Mouse (Mus musculus) testis, postnatal 10 days (tissue): ENCODE results near the gene Acsbg2.
"Not testable (repeated sequence)": the region's sequence is repeated elsewhere in the genome, so short reads cannot be mapped to it uniquely, and the experiment has no call there.

Experiments
- DNase-seq: peaks from one replicate; pipeline ENCODE4 v3.0.0; 2021; ENCODE audit warnings: low spot score

The Acsbg2 gene

DNA sequence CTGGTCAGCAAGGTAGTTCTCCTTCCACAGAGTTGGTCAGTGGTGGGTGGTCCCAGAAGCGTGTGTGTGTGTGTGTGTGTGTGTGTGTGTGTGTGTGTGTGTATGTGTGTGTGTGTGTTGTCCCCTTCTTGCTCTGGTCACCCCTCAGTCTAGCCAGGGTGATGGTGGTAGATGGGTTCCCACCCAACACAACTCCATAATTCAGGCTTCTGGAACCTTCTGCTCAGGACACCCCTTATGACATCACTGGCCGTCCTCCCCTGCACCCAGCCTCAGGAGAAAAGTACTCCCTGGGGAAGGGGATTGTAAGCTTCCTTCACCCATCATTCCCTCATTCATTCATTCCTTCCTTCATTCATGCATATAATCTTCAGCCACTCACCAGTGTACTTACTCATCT, at the start of gene Acsbg2:
TSS of gene Acsbg2 (minus strand) at position 211 of the 400 bp plus-strand sequence.
- no peak for DNase-seq

GRCm38 (mm10) chr17:56919725-56920124, 45.5 kb upstream of the Acsbg2 start:
- DNase-seq, result no peak

GRCm38 (mm10) chr17:56917166-56917565, 42.9 kb upstream of the Acsbg2 start:
- DNase-seq, result no peak

DNA sequence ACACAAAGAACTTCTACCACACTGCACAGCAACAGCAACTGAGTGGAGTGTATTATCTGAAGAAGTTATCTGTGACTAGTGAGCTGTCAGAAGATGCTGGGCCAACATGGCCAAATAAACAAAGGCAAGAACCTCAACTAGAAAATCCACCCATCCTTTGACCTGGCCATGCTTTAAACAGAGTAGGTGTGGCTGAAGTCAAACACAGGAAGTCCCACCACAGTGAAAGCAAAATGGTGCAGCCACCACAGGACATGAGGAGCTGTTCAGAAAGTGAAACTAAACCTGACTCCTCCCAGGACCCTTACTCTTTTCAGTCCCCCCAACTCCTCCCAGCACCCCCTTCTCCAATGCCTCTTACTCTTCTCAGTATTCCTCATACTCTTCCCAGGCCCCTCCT, 39.2 kb upstream of the Acsbg2 start:
- DNase-seq, result no peak

- DNase-seq, result no peak
Measured at GRCm38 (mm10) chr17:56913023-56913422, 38.8 kb upstream of the Acsbg2 start.

DNA sequence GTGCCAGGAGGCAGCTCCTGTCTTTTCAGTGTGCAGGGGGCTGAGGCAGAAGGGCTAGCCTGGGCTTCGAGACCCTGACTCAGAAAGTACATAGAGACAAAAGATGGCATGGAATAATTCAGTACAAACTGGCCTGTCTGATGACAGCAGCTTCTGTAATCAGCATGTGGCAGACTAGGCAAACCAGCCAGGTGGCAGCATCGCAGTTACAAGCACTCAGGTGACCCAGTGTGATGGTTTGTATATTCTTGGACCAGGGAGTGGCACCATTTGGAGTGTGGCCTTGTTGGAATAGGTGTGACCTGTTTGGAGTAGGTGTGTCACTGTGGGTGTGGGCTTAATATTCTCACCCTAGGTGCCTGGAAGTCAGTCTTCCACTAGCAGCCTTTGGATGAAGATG, 35.5 kb upstream of the Acsbg2 start:
- not testable (repeated sequence) for DNase-seq

- DNase-seq, result no peak
Measured at GRCm38 (mm10) chr17:56907887-56908286, 33.6 kb upstream of the Acsbg2 start.

DNA sequence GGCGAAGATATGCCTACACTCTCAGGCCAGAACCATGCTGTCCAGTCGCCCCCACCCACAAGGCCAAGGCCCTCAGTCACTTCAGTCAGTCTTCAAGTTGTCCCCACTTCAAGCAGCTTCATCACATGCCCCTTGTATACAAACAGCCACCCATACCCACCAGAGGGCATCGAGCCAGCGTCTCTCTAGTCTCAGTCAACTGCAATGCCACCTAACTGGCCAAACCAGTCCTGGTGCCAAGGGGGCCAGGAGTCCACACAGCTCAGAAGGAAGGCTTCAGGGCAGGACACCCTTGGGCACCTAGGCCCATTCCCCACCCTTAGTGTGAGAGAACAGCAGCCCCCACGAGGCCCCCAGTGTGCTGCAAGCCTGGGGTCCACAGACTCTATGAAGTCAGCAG, 32.8 kb upstream of the Acsbg2 start:
- no peak for DNase-seq

GRCm38 (mm10) chr17:56906166-56906565, 31.9 kb upstream of the Acsbg2 start:
- no peak for DNase-seq

GRCm38 (mm10) chr17:56902698-56903097, 28.5 kb upstream of the Acsbg2 start:
- no peak for DNase-seq

DNA sequence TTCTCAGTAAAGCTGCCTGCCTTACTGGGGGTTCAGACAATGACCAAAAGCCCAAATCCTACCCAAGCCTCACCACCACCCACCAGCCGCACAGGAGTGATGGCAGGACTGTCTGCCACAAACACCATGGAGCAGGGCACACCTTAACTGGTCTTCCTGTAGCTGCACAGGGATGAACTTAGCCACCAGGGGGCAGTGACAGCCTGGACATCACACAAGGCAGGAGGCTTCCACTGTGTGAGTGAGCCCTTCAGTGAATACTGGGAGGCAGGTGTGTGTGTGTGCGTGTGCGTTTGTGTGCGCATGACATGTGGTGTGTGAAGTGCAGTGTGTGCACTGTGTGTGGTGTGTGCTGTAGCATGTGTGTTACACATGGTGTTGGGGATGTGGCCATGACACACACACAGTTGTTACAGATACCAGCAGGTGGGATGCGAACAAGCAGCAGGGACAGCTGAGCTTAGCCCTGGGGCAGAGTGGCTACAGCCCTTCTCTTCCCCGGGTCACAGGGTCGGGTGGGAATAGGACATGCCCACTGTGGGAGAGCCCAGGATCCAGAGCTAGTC, 23.5 kb upstream of the Acsbg2 start:
- DNase-seq, result peak; percentile 89

GRCm38 (mm10) chr17:56896513-56897129, 22.4 kb upstream of the Acsbg2 start:
- DNase-seq, result no peak

DNA sequence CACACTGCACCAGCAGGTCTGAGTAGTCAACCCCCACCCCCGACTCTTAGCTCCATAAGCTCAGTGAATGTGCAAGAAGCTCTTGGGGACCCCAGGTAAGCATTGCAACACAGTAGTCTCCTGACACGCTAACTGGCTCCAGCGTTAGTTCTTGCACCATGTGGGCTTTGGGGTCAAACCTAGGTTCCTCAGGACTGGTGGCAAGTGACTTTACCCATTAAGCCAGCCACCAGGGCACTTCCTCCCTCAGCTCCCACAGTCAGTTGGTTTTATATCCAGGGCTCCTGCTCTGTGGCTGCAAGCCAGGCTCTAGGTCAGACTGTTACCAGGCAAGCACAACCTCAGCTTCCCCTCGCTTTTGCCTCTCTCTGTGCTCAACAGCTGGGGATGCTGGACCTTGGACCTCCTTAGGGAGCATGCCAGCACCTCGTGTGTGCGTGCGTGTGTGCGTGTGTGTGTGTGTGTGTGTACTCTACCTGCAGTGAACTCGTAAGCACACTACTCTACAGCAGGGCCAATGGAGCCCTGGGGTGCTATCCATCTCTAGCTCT, 21.2 kb upstream of the Acsbg2 start:
- DNase-seq, result no peak

DNA sequence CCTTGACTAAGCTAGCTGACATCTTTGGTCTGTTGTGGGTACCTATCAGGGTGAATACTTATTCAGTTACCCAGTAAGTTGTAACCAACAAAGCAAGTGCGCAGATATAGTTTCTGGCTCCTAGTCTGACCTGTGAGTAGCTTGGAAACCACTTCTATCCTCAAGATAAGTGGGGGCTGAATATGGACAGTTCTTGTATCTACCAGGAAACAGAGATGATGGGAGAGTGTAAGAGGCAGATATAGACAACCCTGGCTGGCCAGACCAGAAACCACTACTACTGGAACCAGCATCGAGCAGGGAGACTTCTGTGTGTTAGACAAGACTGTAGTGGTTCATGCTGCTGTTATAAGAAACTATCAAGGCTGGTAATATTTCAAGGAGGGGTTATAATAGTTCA, 15.8 kb upstream of the Acsbg2 start:
- no peak for DNase-seq

- DNase-seq, result no peak
Measured at GRCm38 (mm10) chr17:56888050-56888449, 13.8 kb upstream of the Acsbg2 start.

DNA sequence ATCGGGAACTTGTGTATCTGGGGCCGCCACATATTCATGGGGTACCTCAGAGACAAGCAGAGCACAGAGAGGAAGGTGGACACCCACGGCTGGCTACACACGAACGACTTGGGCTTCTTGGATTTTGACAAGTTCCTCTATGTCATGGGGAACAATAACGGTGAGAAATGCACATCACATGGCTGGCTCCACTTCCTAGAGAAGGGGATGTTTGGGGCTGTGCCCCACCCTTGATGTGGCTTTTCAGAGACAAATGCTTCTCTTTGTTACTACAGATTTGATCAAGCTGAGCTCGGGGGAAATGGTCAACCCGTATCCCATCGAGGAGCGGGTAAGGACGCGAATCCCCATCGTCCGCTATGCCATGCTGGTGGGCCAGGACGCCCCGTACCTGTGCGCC, 10.6 kb upstream of the Acsbg2 start:
- DNase-seq, result no peak

DNA sequence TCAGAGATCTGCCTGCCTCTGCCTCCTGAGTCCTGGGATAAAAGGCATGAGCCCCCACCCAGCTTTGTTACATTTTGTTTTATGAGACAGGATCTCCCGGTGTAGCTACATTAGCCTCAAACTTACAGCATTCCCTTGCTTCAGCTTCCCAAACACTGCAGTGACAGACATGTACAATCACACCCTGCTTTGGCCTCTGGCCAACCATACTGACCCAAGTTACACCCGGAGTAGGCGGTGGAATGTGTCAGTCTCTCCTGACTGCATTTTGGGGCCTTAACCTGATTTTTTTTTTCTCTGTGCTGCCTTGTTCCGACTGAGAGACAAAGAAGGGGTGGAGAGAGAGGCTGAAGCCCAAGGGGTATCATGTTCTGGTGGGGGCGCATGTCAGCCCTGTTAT, 10.1 kb upstream of the Acsbg2 start:
- no peak for DNase-seq

- peak; percentile 70 for DNase-seq
Measured at GRCm38 (mm10) chr17:56883612-56884011, 9.4 kb upstream of the Acsbg2 start.

DNA sequence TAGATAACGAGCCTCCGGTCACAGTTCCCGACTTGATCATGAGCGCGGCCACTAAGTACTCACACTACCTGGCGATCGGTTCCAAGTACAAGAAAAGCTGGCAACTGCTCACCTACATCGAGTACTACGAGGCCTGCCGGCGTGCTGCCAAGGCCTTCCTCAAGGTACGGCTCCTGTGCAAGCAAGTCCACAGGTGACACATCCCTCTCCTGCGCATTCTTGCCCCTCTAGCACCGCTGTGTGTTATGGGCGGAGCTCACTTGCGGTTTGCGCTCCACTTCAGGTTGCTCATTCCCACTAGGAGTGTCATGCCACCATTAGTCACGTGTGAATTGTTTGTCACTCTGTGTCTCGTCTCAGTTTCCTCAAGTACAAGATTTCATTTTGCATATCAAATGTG, 3.2 kb upstream of the Acsbg2 start:
- no peak for DNase-seq

GRCm38 (mm10) chr17:56876981-56877380, 2.7 kb upstream of the Acsbg2 start:
- no peak for DNase-seq

GRCm38 (mm10) chr17:56876465-56876864, 2.2 kb upstream of the Acsbg2 start:
- no peak for DNase-seq

GRCm38 (mm10) chr17:56874936-56875651, 847 bp upstream of the Acsbg2 start, which contains the start of gene 1700061G19Rik:
TSS of gene 1700061G19Rik (plus strand) at chr17:56875477.
- DNase-seq, result no peak

GRCm38 (mm10) chr17:56872512-56872911, 1.7 kb downstream of the Acsbg2 start:
- DNase-seq, result no peak
